Mouse (Mus musculus) liver, adult (tissue): Measurements from ENCODE around the gene Zfp184.

Experiments used
- GATA4 ChIP-seq: IDR thresholded peaks from 2 replicates; pipeline ENCODE4 v1.6.1; 2014; ENCODE audit warnings: mild to moderate bottlenecking, low read length; ENCODE audit not compliant: insufficient replicate concordance

Zfp184 gene

DNA sequence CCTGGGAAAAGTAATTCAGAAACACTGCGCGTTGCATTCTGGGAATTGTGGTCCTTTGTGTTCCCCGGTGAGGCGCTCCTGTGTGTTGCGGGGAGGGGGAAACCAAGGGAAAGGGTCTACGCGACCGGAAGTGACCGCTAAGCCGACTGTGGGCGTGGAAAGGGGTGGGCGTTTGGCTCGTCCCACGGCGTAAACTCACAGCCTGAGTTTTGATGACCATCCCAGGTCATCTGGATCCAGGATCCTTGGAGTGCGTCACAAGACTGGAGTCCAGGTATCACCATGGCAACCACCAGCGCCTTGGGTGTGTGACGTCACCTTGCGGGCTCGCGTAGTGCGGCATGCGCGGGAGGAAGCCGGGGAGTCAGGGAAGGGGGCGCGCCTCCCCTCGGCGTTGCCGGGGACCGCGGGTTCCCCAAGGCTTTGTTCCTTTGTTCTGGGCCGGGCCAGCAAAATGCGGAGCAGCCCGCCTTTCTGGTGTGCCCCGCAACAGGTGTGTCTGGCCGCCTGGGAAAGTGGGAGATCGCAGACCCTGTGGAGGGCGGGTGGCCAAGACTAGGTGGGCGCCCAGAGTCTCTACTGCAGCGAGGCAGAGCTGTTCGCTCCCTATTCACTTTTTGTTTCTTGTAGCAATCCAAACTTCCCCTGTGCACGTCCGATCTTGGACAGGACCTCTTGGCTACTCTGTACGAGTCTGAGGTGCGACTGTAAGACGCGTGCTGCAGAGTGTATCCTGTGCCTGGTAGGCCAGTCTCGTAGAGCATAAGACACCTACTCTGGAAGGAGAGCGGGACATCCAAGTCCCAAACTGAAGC, at the start of gene Zfp184:
TSS of gene Zfp184 (plus strand) at position 169 of the 815 bp plus-strand sequence.
- no peak; the same call in 1 of the 2 replicates for TF ChIP-seq GATA4

- TF ChIP-seq GATA4 = no peak
Observed at GRCm38 (mm10) chr13:21896549-21897244, 48.2 kb upstream of the Zfp184 start.

DNA sequence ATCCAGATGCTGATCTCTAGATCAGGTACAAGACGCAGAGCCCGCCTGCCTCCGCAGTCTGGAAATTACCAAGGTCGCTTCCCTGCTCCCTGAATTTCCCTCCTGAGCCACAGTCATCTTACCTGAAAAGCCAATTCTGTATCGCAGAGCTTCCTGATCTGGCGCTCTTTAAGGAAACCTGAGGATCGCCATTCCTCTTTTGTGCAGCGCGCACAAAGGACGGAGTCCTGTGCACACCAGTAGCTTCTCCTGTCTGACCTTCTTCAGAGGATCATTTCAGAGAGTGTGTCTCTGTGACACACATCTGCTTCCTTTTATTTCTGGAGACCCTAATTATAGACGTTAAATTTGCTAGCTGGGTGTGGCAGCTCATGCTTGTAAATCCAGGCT, 47.7 kb upstream of the Zfp184 start:
- no peak for TF ChIP-seq GATA4

- no peak for TF ChIP-seq GATA4
Observed at GRCm38 (mm10) chr13:21903500-21903899, 41.4 kb upstream of the Zfp184 start.

DNA sequence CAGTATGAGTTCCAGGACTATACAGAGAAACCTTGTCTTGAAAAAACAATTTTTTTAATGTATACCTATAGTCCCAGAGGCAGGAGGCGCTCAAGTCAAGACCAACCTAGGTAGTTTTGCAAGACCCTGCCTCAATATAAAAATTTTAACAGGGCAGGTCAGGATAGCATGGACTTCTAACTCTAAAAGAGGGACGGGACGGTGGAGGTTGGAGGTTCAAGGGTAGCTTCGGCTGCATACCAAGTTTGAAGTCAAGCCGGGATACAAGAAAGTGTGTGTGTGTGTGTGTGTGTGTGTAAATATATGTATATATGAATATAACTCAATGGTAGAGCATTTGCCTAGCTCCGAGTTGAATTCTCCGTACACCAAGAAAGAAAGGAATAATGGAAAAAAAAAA, 38.6 kb upstream of the Zfp184 start:
- no peak for TF ChIP-seq GATA4

DNA sequence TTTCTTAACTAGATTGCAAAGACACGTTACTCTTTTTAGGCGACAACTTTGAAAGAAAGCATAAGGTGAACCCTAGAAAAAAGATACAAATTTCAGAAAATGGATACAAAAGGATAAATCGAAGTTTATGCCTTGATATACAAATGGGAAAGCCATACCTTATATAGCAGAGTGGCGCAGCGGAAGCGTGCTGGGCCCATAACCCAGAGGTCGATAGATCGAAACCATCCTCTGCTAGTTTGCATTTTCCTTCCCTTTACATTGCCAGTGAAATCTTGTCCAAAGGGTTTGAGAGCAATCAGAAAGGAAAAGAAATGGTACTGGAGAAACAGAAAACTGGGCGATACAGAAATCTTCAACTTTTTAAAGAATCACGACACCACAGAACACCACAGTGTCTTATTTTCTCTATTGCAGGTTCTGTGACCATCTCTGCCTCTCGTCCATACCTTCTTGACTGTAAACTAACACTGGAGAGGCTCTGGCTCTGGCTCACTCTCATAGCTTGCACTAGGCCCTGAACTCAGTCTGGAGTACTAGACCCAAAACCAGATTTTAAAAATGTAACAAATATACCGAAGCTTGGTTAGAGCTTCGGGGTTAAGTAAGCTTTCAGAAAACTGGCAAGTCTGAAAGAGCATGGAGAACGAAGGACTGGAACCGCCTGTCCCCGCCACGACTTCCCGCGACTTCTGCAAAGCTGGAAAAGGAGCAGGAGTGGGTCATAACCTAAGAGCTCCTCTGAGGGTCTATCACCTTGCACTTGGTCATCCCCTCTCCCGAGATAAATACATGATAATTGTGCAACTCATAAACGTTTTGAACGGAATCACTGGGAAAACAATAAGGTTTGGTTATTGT, 37.7 kb upstream of the Zfp184 start:
- no peak for TF ChIP-seq GATA4

DNA sequence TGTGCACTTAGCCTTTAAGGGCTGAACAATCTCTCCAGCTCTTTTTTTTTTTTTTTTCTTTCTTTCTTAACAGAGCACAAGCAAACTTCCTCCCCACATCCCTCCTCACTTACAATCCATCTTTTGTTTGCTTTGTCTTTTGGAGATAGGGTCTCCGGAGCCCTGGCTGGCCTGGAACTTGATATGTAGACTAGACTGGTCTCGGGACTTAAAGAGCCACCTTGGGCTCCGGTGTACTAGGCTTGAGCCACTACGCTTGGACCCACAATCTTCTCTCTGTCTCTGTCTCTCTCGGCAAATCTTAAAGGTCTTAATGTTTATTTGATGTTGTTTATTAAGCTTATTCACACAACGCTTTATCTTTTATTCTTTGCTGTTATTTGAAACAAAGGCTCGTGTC, 34.2 kb upstream of the Zfp184 start:
- TF ChIP-seq GATA4 = no peak

DNA sequence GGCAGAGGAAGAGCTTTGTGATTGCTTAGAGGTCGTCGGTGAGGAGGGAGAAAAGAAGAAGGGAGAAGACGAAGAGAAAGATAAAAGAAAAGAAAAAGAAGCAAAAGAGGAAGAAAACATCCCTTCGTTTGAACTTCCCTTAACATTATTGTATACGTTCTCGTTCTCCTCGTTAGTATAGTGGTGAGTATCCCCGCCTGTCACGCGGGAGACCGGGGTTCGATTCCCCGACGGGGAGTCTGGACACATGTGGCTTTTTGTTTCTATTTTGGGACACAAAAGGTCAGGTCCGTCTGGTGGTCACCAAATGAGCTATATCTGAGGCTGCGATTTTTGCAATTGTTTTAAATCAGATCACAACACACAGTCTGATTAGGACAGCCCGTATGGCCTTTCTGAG, 33.7 kb upstream of the Zfp184 start:
- TF ChIP-seq GATA4 = no peak

- TF ChIP-seq GATA4 = no peak
Observed at GRCm38 (mm10) chr13:21913854-21914253, 31.0 kb upstream of the Zfp184 start.

DNA sequence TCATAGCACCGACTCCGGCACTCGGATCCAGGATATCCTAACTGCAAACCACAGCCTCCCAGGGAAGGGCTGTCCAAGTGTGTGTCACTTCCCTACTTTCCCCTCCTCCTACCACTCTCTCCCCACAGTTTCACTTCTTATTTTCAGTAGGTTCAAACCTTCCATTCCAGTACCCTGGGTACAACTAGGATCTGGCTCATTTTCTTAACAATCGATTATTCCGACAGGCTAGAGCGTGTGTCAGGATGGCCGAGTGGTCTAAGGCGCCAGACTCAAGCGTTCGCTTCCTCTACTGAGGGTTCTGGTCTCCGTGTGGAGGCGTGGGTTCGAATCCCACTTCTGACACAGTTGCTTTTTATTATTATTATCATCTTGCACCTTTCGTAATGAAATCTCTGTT, 30.3 kb upstream of the Zfp184 start:
- TF ChIP-seq GATA4 = no peak

- no peak for TF ChIP-seq GATA4
Observed at GRCm38 (mm10) chr13:21915487-21915886, 29.4 kb upstream of the Zfp184 start.

DNA sequence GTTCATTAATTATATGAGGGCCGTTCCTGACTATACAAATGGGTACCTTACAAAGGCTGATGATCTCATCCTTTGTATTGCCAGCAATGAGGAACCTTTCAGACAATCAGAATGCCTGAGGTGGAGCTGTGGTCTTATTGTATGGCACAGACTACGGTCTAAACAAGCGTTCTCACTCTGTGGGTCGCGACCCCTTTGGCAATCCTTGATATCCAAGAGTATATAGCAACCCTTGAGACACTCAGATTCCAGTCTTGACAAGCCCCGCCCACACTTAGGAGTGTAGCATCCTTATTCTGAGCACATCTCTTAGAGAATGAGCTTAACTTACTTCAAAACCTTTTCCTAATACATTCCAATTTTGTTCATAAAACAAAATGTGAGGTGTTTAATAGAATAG, 28.8 kb upstream of the Zfp184 start:
- TF ChIP-seq GATA4 = no peak

GRCm38 (mm10) chr13:21917040-21917439, 27.9 kb upstream of the Zfp184 start:
- no peak for TF ChIP-seq GATA4

DNA sequence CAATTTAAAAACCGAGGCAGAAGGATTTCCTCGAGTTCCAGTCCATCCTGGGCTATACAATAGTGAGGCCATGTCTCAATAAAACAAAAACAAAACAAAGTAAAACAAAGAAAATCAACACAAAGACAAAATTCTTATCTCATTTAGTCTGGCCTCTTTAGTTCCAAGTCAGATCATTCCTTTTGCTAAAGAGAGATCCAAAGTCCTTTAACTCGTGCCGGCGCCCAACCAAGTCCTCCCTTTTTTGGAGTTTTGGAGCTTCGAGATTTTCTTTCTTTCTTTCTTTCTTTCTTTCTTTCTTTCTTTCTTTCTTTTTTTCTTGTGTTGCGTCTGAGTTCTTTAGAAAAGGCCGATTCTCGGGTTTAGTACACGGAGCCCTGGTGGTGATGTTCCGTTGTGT, 27.4 kb upstream of the Zfp184 start:
- no peak for TF ChIP-seq GATA4

DNA sequence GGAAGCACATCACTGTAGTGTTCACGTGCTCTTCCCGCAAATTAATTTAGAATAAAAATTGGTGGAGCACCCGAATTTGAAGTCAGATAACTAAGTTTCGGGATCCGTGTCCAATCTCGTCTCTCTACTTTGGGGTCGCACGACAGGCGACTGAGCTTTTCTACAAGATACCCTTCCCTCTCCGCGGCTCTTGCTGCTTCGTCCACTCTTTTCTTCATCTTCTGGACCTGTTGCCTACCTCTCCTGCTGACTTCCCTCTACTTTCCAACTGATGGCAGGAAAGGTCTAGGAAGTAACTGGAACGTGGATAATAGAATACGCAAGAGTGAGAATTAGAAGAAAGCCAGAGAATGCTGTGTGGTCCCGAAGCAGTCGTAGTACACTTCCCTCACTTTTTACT, 26.9 kb upstream of the Zfp184 start:
- TF ChIP-seq GATA4 = no peak

- no peak for TF ChIP-seq GATA4
Observed at GRCm38 (mm10) chr13:21918570-21919419, 26.1 kb upstream of the Zfp184 start.
